Mouse (Mus musculus) heart, embryonic 16.5 days (tissue): Measurements from ENCODE around the gene Tdgf1. TPM values are rescaled to one million over a fixed set of nuclear protein-coding genes. Genes with fewer than 3 reads are reported as not detected.

Experiments used
- ATAC-seq: fragments of 200-750 bp; cut with Nextera tagmentation; replicated peaks from 2 replicates; pipeline ENCODE4 v1.8.0; 2017; ENCODE audit warnings: moderate number of reproducible peaks; ENCODE audit not compliant: insufficient read depth, low FRiP score; ENCODE audit errors: extremely low read depth
- H3K27ac ChIP-seq: fragments of 300-500 bp; sonication (generic); 2 replicates; pipeline ENCODE4 v1.5.1; 2014; ENCODE audit warnings: mild to moderate bottlenecking, low read length, control low read depth, moderate library complexity
- H3K27me3 ChIP-seq: fragments of 300-500 bp; sonication (generic); 2 replicates; pipeline ENCODE4 v1.6.1; 2014; ENCODE audit warnings: low read length, mixed read lengths; ENCODE audit not compliant: control insufficient read depth, insufficient read depth
- H3K36me3 ChIP-seq: fragments of 300-500 bp; sonication (generic); 2 replicates; pipeline ENCODE4 v1.6.1; 2014; ENCODE audit not compliant: control insufficient read depth, insufficient read depth
- H3K4me1 ChIP-seq: fragments of 300-500 bp; sonication (generic); 2 replicates; pipeline ENCODE4 v1.6.1; 2014; ENCODE audit warnings: low read length, mixed read lengths; ENCODE audit not compliant: control insufficient read depth, insufficient read depth
- H3K4me2 ChIP-seq: fragments of 300-500 bp; sonication (generic); 2 replicates; pipeline ENCODE4 v1.6.1; 2014; ENCODE audit warnings: low read depth, mild to moderate bottlenecking, control low read depth, low read length
- H3K4me3 ChIP-seq: fragments of 300-500 bp; sonication (generic); 2 replicates; pipeline ENCODE4 v1.5.1; 2014; ENCODE audit warnings: mild to moderate bottlenecking, control low read depth, low read length
- H3K9ac ChIP-seq: fragments of 300-500 bp; sonication (generic); 2 replicates; pipeline ENCODE4 v1.6.1; 2014; ENCODE audit warnings: low read length, control low read depth
- H3K9me3 ChIP-seq: fragments of 300-500 bp; sonication (generic); replicated peaks from 2 replicates; pipeline ENCODE4 v1.6.1; 2016; ENCODE audit warnings: low read length; ENCODE audit not compliant: control insufficient read depth
- WGBS: fragments of 180-500 bp; shearing (Covaris S2); extraction: QIAGEN DNeasy Blood & Tissue Kit; methylation state at CpG from one replicate; pipeline ENCODE4 v1.1.7; 2014; 5-methylcytosine and 5-hydroxymethylcytosine counted together
- microRNA-seq: library from miRNA; unstranded; fragments of <30 nt; microRNA quantifications from one replicate; pipeline ENCODE4, GENCODE M21; 2017
- polyA plus RNA-seq: library from polyadenylated mRNA; unstranded; fragments of >200 nt; fragmentation: Nextera tagmentation; extraction: Ambion mirVana; gene quantifications from 2 replicates; pipeline ENCODE4 v1.2.1, GENCODE M21; 2015

Tdgf1 gene
- polyA plus RNA-seq, 1 experiment from 2014 or later = not detected

DNA sequence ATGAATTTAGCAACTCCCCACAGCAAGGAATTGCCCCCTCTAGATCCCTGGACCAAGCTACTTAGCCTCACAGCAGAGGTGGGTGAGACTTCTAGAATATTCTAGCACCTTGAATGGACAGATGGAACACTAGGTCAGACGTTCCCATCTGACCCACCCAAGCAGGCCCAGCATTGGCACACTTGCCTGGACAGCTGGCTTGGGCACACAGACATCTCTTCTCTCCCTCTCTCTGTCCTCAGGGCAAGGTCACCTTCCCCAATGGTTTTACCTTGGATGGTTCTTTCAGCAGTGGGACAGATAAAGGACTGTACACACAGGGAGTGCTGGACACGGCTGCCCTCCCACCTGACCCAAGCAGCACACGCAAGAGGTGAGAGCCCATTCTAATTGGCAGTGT, 53.4 kb downstream of the Tdgf1 start:
- no peak overlapping the region for H3K27ac ChIP-seq
- no peaks in the 10 kb centered on the region for H3K9me3 ChIP-seq
- 83% methylated on average over 3 of the region's 3 CpGs for WGBS
- H3K9ac ChIP-seq = no peak overlapping the region
- no peaks in the 10 kb centered on the region for H3K36me3 ChIP-seq
- no peak overlapping the region for H3K4me3 ChIP-seq
- no peaks in the 10 kb centered on the region for H3K27me3 ChIP-seq
- ATAC-seq = no peak
- peaks cover 6% of the 10 kb centered on the region for H3K4me1 ChIP-seq
- H3K4me2 ChIP-seq = no peak overlapping the region

- Histone ChIP-seq H3K27me3 (no peaks in the 10 kb centered on the region), H3K36me3 (no peaks in the 10 kb centered on the region), H3K9me3 (no peaks in the 10 kb centered on the region), H3K4me2 (no peak overlapping the region), H3K27ac (no peak overlapping the region), H3K9ac (no peak overlapping the region), H3K4me3 (no peak overlapping the region), H3K4me1 (peaks cover 3% of the 10 kb centered on the region)
- 70% methylated on average over 12 of the region's 12 CpGs for WGBS
- ATAC-seq = no peak
Observed at GRCm38 (mm10) chr9:110891077-110891828, 54.7 kb downstream of the Tdgf1 start.

- Histone ChIP-seq H3K36me3 (no peaks in the 10 kb centered on the region), H3K4me1 (peaks cover 2% of the 10 kb centered on the region; the same call in 1 of the 2 replicates), H3K9me3 (no peaks in the 10 kb centered on the region), H3K4me2 (no peak overlapping the region), H3K27me3 (no peaks in the 10 kb centered on the region), H3K9ac (no peak overlapping the region), H3K27ac (no peak overlapping the region), H3K4me3 (no peak overlapping the region)
- ATAC-seq = no peak
- whole genome bisulfite sequencing = 20% methylated on average over 20 of the region's 21 CpGs
Observed at GRCm38 (mm10) chr9:110890026-110890783, 55.8 kb downstream of the Tdgf1 start.

Small RNA genes lying within 50 kb of the gene (microRNA-seq; reads per million reads assigned to microRNA genes)
- not detected for gene Gm24269

Other genes starting within 250 kb of the Tdgf1 start
- gene Myl3, start 204.3 kb downstream of the Tdgf1 start, polyA plus RNA-seq = 4,391 and 5,295 TPM in 2 replicates
- 21.0 and 26.3 TPM in 2 replicates for gene Pth1r, start 199.0 kb downstream of the Tdgf1 start, polyA plus RNA-seq
- 0.15 TPM in 1 of 2 replicates, not detected in the other for gene Prss42, start 148.0 kb downstream of the Tdgf1 start, polyA plus RNA-seq
- gene Prss44, start 132.2 kb downstream of the Tdgf1 start, polyA plus RNA-seq = not detected in 2 replicates
- not detected in 2 replicates for gene Prss43, start 119.5 kb downstream of the Tdgf1 start, polyA plus RNA-seq
- 0.26 TPM in 1 of 2 replicates, not detected in the other for gene Prss45, start 111.6 kb downstream of the Tdgf1 start, polyA plus RNA-seq
- not detected in 2 replicates for gene Prss46, start 101.7 kb downstream of the Tdgf1 start, polyA plus RNA-seq
- not detected in 2 replicates for gene Prss50, start 88.2 kb downstream of the Tdgf1 start, polyA plus RNA-seq
- 3.1 and 4.4 TPM in 2 replicates for gene Als2cl, start 66.3 kb downstream of the Tdgf1 start, polyA plus RNA-seq
- gene Tmie, start 66.0 kb downstream of the Tdgf1 start, polyA plus RNA-seq = 1.2 and 1.7 TPM in 2 replicates
- not detected in 2 replicates for gene Fam240a, start 29.3 kb downstream of the Tdgf1 start, polyA plus RNA-seq
- gene Lrrc2, start 5.4 kb upstream of the Tdgf1 start, polyA plus RNA-seq = 8.1 and 8.6 TPM in 2 replicates
- gene Rtp3, start 44.4 kb upstream of the Tdgf1 start, polyA plus RNA-seq = 0.13 and 0.29 TPM in 2 replicates
- 1.8 and 3.2 TPM in 2 replicates for gene Ltf, start 73.1 kb upstream of the Tdgf1 start, polyA plus RNA-seq
- 5.0 and 5.9 TPM in 2 replicates for gene Ccrl2, start 111.4 kb upstream of the Tdgf1 start, polyA plus RNA-seq
- 74.8 and 76.9 TPM in 2 replicates for gene Lrrfip2, start 171.4 kb upstream of the Tdgf1 start, polyA plus RNA-seq